Mouse (Mus musculus) neural tube, embryonic 11.5 days (tissue): ENCODE measurements around the gene Olfr94. TPM values are rescaled to one million over a fixed set of nuclear protein-coding genes. Genes with fewer than 3 reads are reported as not detected.

Source experiments
- ATAC-seq: fragments of 200-750 bp; cut with Nextera tagmentation; 2 replicates; pipeline ENCODE4 v1.8.0; 2017; ENCODE audit warnings: moderate number of reproducible peaks, mild to moderate bottlenecking, moderate TSS enrichment, moderate library complexity; ENCODE audit not compliant: insufficient read depth, low FRiP score, low TSS enrichment
- DNase-seq: peaks from one replicate; pipeline ENCODE4 v3.0.0-alpha.2; 2015; ENCODE audit warnings: low spot score
- H3K27ac ChIP-seq: fragments of 300-500 bp; sonication (generic); 2 replicates; pipeline ENCODE4 v1.5.1; 2014; ENCODE audit warnings: low read depth, mild to moderate bottlenecking, low read length
- H3K27me3 ChIP-seq: fragments of 300-500 bp; sonication (generic); 2 replicates; pipeline ENCODE4 v1.6.1; 2014; ENCODE audit warnings: mild to moderate bottlenecking, low read length, mixed read lengths; ENCODE audit not compliant: control insufficient read depth, insufficient read depth
- H3K36me3 ChIP-seq: fragments of 300-500 bp; sonication (generic); 2 replicates; pipeline ENCODE4 v1.6.1; 2014; ENCODE audit warnings: mild to moderate bottlenecking, low read length, moderate library complexity, mixed read lengths; ENCODE audit not compliant: control insufficient read depth, insufficient read depth
- H3K4me1 ChIP-seq: fragments of 300-500 bp; sonication (generic); 2 replicates; pipeline ENCODE4 v1.6.1; 2014; ENCODE audit warnings: low read length, mixed read lengths; ENCODE audit not compliant: control insufficient read depth, insufficient read depth
- H3K4me2 ChIP-seq: fragments of 300-500 bp; sonication (generic); 2 replicates; pipeline ENCODE4 v1.6.1; 2014; ENCODE audit warnings: low read depth, mild to moderate bottlenecking, moderate library complexity
- H3K4me3 ChIP-seq: fragments of 300-500 bp; sonication (generic); 2 replicates; pipeline ENCODE4 v1.5.1; 2014; ENCODE audit warnings: low read depth, low read length
- H3K9ac ChIP-seq: fragments of 300-500 bp; sonication (generic); 2 replicates; pipeline ENCODE4 v1.6.1; 2014; ENCODE audit warnings: mild to moderate bottlenecking, low read length
- H3K9me3 ChIP-seq: fragments of 300-500 bp; sonication (generic); 2 replicates; pipeline ENCODE4 v1.6.1; 2016; ENCODE audit warnings: low read length; ENCODE audit not compliant: control insufficient read depth
- WGBS: fragments of 180-500 bp; shearing (Covaris S2); extraction: QIAGEN DNeasy Blood & Tissue Kit; methylation state at CpG from one replicate; pipeline ENCODE4 v1.1.7; 2014; 5-methylcytosine and 5-hydroxymethylcytosine counted together
- polyA plus RNA-seq: library from polyadenylated mRNA; unstranded; fragments of >200 nt; fragmentation: Nextera tagmentation; extraction: Ambion mirVana; gene quantifications from 2 replicates; pipeline ENCODE4 v1.2.1, GENCODE M21; 2014

Olfr94 gene
- polyA plus RNA-seq, 1 experiment from 2014 or later: not detected

- Histone ChIP-seq H3K36me3 (no peaks in the 10 kb centered on the region), H3K9ac (no peak within 1 kb of the TSS), H3K9me3 (no peaks in the 10 kb centered on the region; the same call in 1 of the 2 replicates), H3K4me2 (no peak within 1 kb of the TSS), H3K4me3 (no peak within 1 kb of the TSS), H3K27me3 (peaks cover 9% of the 10 kb centered on the region; the same call in 1 of the 2 replicates), H3K27ac (no peak within 1 kb of the TSS), H3K4me1 (no peaks in the 10 kb centered on the region)
- ATAC-seq (no peak), DNase-seq (no peak)
- WGBS: 90% methylated on average over 3 of the region's 3 CpGs
These were observed 12.2 kb upstream of the Olfr94 start, which contains the start of gene Olfr95 for GRCm38 (mm10) chr17:37213018-37213417. Olfr95 (minus strand) TSS chr17:37213118.

GRCm38 (mm10) chr17:37210884-37211768 is 10.3 kb upstream of the Olfr94 start:
- no peak overlapping the region for H3K27ac ChIP-seq
- peaks cover 9% of the 10 kb centered on the region; the same call in 1 of the 2 replicates for H3K27me3 ChIP-seq
- H3K4me1 ChIP-seq: no peaks in the 10 kb centered on the region
- H3K4me2 ChIP-seq: peak overlapping the region; percentile 50
- ATAC-seq: no peak
- H3K9me3 ChIP-seq: no peaks in the 10 kb centered on the region; the same call in 1 of the 2 replicates
- no peaks in the 10 kb centered on the region for H3K36me3 ChIP-seq
- peak overlapping the region; percentile 28 for H3K4me3 ChIP-seq
- peak; percentile 24 for DNase-seq
- 20% methylated on average over 40 of the region's 40 CpGs for WGBS
- H3K9ac ChIP-seq: peak overlapping the region; percentile 50

- no peak for DNase-seq
- H3K4me3 ChIP-seq: no peak overlapping the region
- 45% methylated on average over 3 of the region's 3 CpGs for WGBS
- H3K9me3 ChIP-seq: no peaks in the 10 kb centered on the region
- no peaks in the 10 kb centered on the region for H3K4me1 ChIP-seq
- no peak overlapping the region for H3K9ac ChIP-seq
- no peak for ATAC-seq
- H3K27me3 ChIP-seq: no peaks in the 10 kb centered on the region
- H3K36me3 ChIP-seq: no peaks in the 10 kb centered on the region
- H3K27ac ChIP-seq: no peak overlapping the region
- no peak overlapping the region for H3K4me2 ChIP-seq
These were observed 3.1 kb upstream of the Olfr94 start for GRCm38 (mm10) chr17:37203917-37204236.

GRCm38 (mm10) chr17:37203206-37203916 is 2.6 kb upstream of the Olfr94 start:
- H3K4me2 ChIP-seq: no peak overlapping the region
- H3K27ac ChIP-seq: no peak overlapping the region
- H3K4me1 ChIP-seq: no peaks in the 10 kb centered on the region
- no peak overlapping the region for H3K4me3 ChIP-seq
- H3K9me3 ChIP-seq: no peaks in the 10 kb centered on the region
- ATAC-seq (peak; percentile 48; the same call in 1 of the 2 replicates), DNase-seq (peak; percentile 80)
- no peak overlapping the region for H3K9ac ChIP-seq
- H3K36me3 ChIP-seq: no peaks in the 10 kb centered on the region
- no peaks in the 10 kb centered on the region for H3K27me3 ChIP-seq
- WGBS: 2% methylated on average over 4 of the region's 4 CpGs

GRCm38 (mm10) chr17:37196845-37197724 is 3.7 kb downstream of the Olfr94 start:
- Histone ChIP-seq H3K4me3 (peak overlapping the region; percentile 41), H3K27ac (no peak overlapping the region), H3K9me3 (no peaks in the 10 kb centered on the region), H3K36me3 (no peaks in the 10 kb centered on the region), H3K9ac (peak overlapping the region; percentile 11), H3K27me3 (peaks cover 14% of the 10 kb centered on the region), H3K4me2 (peak overlapping the region; percentile 74), H3K4me1 (no peaks in the 10 kb centered on the region)
- ATAC-seq: peak; percentile 90
- 1% methylated on average over 76 of the region's 77 CpGs for WGBS
- DNase-seq: peak; percentile 77

- Histone ChIP-seq H3K27ac (no peak overlapping the region), H3K4me1 (no peaks in the 10 kb centered on the region), H3K4me3 (no peak overlapping the region), H3K4me2 (no peak overlapping the region), H3K9me3 (no peaks in the 10 kb centered on the region), H3K27me3 (peaks cover 14% of the 10 kb centered on the region), H3K9ac (no peak overlapping the region), H3K36me3 (no peaks in the 10 kb centered on the region)
- ATAC-seq: no peak
- WGBS: 94% methylated on average over 5 of the region's 5 CpGs
- DNase-seq: no peak
These were observed 6.0 kb downstream of the Olfr94 start for GRCm38 (mm10) chr17:37194782-37195181.

GRCm38 (mm10) chr17:37193656-37194055 is 7.1 kb downstream of the Olfr94 start, which contains the start of gene Ubd:
Ubd (plus strand) TSS chr17:37193892.
- no peak within 1 kb of the TSS for H3K27ac ChIP-seq
- H3K4me2 ChIP-seq: no peak within 1 kb of the TSS
- H3K4me3 ChIP-seq: no peak within 1 kb of the TSS
- H3K9me3 ChIP-seq: no peaks in the 10 kb centered on the region
- H3K9ac ChIP-seq: no peak within 1 kb of the TSS
- H3K36me3 ChIP-seq: no peaks in the 10 kb centered on the region
- ATAC-seq: no peak
- WGBS: 85% methylated on average over 2 of the region's 2 CpGs
- H3K27me3 ChIP-seq: peaks cover 14% of the 10 kb centered on the region
- H3K4me1 ChIP-seq: no peaks in the 10 kb centered on the region
- DNase-seq: no peak

- no peaks in the 10 kb centered on the region for H3K4me1 ChIP-seq
- H3K9ac ChIP-seq: no peak overlapping the region
- DNase-seq (no peak), ATAC-seq (no peak)
- no peak overlapping the region for H3K27ac ChIP-seq
- no peaks in the 10 kb centered on the region for H3K9me3 ChIP-seq
- H3K4me2 ChIP-seq: no peak overlapping the region
- no peaks in the 10 kb centered on the region for H3K36me3 ChIP-seq
- no peak overlapping the region for H3K4me3 ChIP-seq
- peaks cover 13% of the 10 kb centered on the region for H3K27me3 ChIP-seq
These were observed 7.8 kb downstream of the Olfr94 start for GRCm38 (mm10) chr17:37193032-37193431.
